Mouse (Mus musculus): Measurements from ENCODE around the gene Ccdc85c. TPM values are rescaled to one million over a fixed set of nuclear protein-coding genes. Genes with fewer than 3 reads are reported as not detected.

Ccdc85c gene
- polyA plus RNA-seq, 1 experiment from 2014 or later, result 25.4 TPM

DNA sequence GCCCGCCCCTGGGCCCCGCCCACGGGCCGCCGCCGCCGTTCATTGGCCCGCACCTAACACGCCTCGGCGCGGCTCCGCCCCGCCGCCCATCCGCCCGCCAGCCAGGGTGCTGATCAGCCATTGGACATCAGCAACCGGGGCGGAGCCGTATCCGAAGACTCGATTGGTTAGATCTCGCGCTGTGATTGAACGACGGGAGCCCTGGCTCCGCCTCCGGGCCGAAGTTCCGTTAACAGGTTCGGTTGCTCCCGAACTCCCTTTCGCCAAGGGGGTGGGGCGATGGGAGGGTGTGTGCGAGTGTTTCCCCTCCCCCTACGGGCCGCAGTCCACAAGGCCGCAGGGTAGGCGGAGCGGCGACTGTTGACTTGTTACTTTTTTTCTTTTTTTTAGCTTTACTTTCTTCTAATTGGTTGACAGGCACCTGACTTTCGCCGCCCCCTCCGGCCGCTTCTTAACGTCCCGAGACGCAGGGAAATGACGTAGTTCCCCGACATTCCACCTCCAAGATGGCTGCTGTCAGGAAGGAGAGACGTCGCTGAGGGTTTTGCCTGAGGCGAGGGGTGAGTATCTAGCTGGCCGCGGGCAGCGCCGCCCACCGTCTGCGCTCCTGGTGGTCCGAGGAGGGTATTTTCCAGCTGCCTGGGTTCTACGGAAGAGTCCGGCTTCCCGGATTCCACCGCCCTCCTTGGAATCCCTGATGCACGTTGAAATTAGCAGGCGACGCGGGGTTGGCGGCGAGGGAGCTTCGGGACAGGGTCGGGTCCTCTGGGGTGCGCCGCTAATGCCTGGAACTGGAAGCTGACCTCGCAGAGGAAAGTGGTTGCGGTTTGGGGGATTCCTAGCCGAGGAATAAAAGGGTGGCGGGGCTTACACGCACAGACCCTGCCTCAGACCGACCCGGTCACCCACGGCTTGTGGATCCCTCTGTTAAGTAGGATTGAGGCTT is 95.6 kb downstream of the Ccdc85c start, which contains the start of gene Ccnk:
TSS of gene Ccnk (plus strand) at position 259 of the 946 bp plus-strand sequence.
- ChIA-PET CTCF (interaction anchor here (1.4 kb wide), 1 partner anchor 13 kb away, joined by 4 read pairs; no protein-coding TSS in a partner anchor), POLR2A (interaction anchor here (0.6 kb wide), 1 partner anchor 34 kb away, joined by 3 read pairs; no protein-coding TSS in a partner anchor)
- peak; percentile 96 for ATAC-seq
- H3K27me3 ChIP-seq, result no peaks in the 10 kb centered on the region
- peak; percentile 98 for DNase-seq (ENCODE audit: low read depth, low spot score)
- TF ChIP-seq CTCF (IDR thresholded peaks at IDR 0.05), result no peak
- in situ Hi-C loops (cut with MboI; ENCODE audit: low pct_unique_long_range_greater_than_20kb), result no loop called here

DNA sequence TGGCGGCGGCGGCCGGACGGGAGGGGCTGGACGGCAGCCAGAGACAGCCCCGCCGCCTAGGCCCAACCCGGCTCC is 96.1 kb downstream of the Ccdc85c start, which contains the start of gene Setd3:
TSS of gene Setd3 (minus strand) at position 69 of the 75 bp plus-strand sequence.
- no peak for TF ChIP-seq CTCF (IDR thresholded peaks at IDR 0.05)
- CTCF ChIA-PET, result no interaction called here
- ATAC-seq (no peak), DNase-seq (ENCODE audit: low read depth, low spot score) (no peak)
- H3K27me3 ChIP-seq, result no peaks in the 10 kb centered on the region
- POLR2A ChIA-PET, result no interaction called here
- in situ Hi-C loops (cut with MboI; ENCODE audit: low pct_unique_long_range_greater_than_20kb), result no loop called here

DNA sequence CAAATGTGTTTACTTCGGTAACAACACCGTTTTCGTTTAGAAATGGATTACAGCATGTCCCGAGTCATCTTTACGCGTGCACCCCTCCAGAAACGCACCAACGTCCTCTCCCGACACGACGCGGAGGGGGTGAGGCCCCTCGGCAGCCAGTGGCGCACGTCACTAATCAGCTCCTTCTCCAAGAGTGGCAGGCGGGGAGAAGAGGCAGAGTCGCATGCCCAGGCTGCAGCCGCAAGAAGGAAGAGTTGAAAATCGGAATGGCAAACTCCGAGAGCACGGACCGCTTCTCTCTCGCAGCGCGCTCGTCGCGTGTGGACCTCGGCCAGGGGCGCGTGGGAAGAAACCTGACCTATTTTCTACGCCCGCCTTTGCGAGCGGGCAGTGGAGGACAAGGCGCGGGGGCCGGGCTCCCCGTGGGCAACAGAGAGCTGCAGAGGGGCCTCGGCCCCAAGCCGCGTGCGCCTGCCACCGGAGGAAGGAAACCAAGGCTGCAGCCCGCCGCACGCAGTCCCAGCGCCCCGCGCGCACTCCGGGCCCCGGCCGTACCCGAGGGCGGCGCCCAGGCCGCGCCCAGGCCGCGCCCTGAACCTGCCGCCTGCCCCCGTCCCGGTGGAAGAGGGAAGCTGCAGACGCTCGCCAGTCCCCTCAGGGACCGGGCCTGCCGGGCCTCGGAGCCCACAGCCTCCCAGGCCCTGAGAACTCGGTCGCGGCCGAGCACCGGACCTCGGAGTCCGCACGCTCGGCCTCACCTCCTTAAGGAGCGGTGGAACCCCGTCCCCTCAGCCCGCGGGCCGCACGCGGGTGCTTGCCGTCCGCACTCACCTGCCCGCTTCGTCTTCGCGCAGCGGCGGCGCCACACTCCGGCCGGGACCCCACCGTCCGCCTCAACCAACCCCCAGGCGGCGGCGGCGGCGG is 96.6 kb downstream of the Ccdc85c start:
- ChIA-PET CTCF (no interaction called here), POLR2A (no interaction called here)
- TF ChIP-seq CTCF (IDR thresholded peaks at IDR 0.05), result no peak
- in situ Hi-C loops (cut with MboI; ENCODE audit: low pct_unique_long_range_greater_than_20kb), result no loop called here
- ATAC-seq, result peak; percentile 32
- no peaks in the 10 kb centered on the region for H3K27me3 ChIP-seq
- no peak for DNase-seq (ENCODE audit: low read depth, low spot score)

DNA sequence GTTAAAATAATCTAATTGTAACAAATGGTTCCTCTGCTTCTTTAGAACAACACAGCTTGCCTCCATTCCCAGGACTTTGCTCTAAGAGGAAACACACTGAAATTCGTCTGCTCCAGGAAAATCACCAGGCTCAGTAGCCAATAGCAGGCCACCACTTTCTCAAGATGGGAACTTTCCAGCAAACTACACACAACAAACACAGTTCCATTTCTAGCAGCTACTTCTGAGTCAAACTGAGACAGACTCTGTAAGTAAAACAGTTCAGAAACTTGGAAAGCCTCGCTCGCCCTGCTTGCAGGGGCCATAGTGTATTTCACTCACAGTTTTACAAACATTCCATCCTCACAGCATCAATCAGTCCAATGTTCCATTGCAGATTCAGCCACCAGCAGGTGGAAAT is 98.9 kb downstream of the Ccdc85c start:
- ATAC-seq, result no peak
- POLR2A ChIA-PET, result no interaction called here
- DNase-seq (ENCODE audit: low read depth, low spot score), result no peak
- TF ChIP-seq CTCF (IDR thresholded peaks at IDR 0.05), result no peak
- H3K27me3 ChIP-seq, result no peaks in the 10 kb centered on the region
- in situ Hi-C loops (cut with MboI; ENCODE audit: low pct_unique_long_range_greater_than_20kb), result no loop called here
- CTCF ChIA-PET, result no interaction called here

DNA sequence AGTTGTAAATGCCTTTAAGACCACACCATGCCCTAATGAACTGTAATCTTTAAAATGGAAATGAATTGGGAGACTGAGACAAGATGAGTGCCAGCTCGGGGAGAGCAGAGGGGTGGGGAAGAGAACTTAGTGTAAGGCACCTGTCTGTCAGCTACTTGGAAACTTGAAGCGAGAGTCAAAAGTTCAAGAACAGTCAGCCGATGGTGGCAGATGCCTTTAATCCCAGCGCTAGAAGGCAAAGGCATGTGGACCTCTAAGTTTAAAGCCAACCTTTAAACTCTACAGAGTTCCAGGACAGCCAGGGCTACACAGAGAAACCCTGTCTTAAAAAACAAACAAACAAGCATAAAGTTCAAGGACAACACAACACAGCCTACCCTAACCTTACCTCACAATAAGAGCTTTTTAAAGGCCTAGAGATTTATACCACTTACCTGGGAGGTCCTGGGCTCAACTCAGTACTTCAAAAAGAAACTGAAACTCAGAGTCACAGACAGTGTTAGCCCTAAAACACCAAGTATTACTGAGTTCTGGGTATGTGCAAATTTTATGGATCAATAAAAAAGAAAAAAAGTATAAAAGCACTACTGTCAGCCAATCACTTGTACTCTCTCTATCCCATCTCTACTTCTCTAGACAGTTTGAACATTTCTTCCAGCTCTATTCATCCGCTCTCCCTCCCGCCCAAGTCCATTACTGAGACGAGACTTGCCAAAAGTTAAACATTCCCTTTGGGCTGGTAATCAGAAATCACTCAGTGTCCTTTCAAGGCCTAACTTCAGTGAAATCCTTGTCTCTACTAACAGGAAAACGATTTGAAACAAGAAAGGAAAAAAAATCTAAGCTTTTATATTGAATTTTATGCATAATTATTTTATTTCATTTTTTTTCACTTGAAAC is 100.4 kb downstream of the Ccdc85c start:
- no peak for ATAC-seq
- CTCF ChIA-PET, result no interaction called here
- DNase-seq (ENCODE audit: low read depth, low spot score), result no peak
- POLR2A ChIA-PET, result no interaction called here
- no peaks in the 10 kb centered on the region for H3K27me3 ChIP-seq
- in situ Hi-C loops (cut with MboI; ENCODE audit: low pct_unique_long_range_greater_than_20kb), result no loop called here
- TF ChIP-seq CTCF (IDR thresholded peaks at IDR 0.05), result no peak

DNA sequence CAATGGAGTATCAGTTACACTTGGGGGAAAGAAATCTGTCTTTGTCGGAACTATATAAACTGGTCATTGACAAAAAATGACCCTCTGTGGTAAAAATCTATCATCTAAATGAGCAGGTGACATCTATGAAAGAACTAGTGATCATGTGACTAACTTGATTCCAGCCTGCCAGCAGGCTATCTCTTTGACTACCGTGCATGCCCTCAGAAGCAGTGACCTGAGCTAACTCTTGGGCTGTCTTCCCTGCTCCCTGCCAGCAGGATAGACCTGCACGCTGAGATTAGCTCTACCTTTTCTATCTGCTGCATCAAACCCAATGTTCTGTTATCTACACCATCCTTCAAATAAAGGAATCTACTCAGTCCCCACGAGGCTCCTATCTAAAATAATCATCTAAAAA is 102.6 kb downstream of the Ccdc85c start:
- CTCF ChIA-PET, result no interaction called here
- no peak for TF ChIP-seq CTCF (IDR thresholded peaks at IDR 0.05)
- no peak for ATAC-seq
- in situ Hi-C loops (cut with MboI; ENCODE audit: low pct_unique_long_range_greater_than_20kb), result no loop called here
- no peaks in the 10 kb centered on the region for H3K27me3 ChIP-seq
- no peak for DNase-seq (ENCODE audit: low read depth, low spot score)
- POLR2A ChIA-PET, result no interaction called here

DNA sequence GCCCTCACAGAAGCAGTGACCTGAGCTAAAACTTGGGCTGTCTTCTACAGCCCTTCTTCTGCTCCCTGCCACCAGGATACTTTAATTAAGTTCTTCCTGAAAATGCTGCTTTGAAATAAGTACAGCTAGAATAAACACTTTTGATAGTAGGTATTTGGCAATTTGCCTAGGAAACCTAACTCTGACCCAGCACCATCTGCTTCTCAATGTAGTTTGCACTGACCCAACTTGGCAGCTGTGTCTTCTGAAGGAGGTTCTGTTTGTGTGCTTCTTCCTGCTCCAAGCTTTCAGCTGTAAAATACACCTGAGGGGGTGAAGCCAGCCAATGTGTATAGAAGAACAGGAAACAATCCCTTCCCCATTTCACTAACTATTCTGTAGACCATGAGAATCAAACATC is 103.9 kb downstream of the Ccdc85c start:
- ATAC-seq (no peak), DNase-seq (ENCODE audit: low read depth, low spot score) (no peak)
- no peak for TF ChIP-seq CTCF (IDR thresholded peaks at IDR 0.05)
- no peaks in the 10 kb centered on the region for H3K27me3 ChIP-seq
- POLR2A ChIA-PET, result no interaction called here
- in situ Hi-C loops (cut with MboI; ENCODE audit: low pct_unique_long_range_greater_than_20kb), result no loop called here
- CTCF ChIA-PET, result interaction anchor here (0.7 to 1.0 kb wide), 2 partner anchors 19 to 24 kb away, joined by 3 to 4 read pairs; no protein-coding TSS in a partner anchor

DNA sequence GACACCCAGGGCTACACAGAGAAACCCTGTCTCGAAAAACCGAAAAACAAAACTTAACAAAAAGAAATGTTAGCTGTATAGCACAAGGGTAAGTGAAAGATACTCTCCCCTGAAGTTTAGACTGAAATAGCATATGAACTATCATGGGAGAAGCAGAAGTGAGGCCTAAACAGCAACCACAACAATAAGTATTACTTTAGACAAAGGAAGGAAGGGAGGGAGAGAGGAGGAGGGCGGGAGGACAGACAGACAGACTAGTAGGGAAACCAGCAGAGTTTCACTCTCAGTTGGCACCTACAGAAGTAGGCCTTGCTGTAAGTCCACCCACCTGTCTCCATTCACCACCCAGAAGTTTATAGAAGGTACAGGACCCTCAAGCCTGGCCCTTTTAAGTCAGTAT is 104.8 kb downstream of the Ccdc85c start:
- ChIA-PET POLR2A (no interaction called here), CTCF (no interaction called here)
- TF ChIP-seq CTCF (IDR thresholded peaks at IDR 0.05), result no peak
- ATAC-seq, result no peak
- in situ Hi-C loops (cut with MboI; ENCODE audit: low pct_unique_long_range_greater_than_20kb), result no loop called here
- no peaks in the 10 kb centered on the region for H3K27me3 ChIP-seq
- no peak for DNase-seq (ENCODE audit: low read depth, low spot score)

DNA sequence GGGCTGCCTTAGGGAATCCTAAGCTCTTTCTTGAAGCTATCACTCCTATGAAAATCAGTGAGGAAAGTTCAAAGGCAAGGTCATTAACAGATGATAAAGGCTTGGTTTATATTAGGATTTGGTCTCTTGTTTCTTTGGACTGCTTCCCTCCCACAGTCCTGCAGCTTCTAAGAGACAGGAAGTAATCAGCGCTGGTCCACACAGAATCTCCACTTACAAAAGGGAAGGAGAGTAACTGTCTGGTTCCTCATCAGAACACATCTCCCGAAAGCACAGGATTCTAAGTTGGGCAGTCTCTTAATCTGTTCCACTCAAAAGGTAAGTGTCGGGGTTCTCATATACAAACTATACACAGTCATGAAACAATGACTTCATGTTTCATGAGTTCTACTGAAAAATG is 106.3 kb downstream of the Ccdc85c start:
- in situ Hi-C loops (cut with MboI; ENCODE audit: low pct_unique_long_range_greater_than_20kb), result no loop called here
- POLR2A ChIA-PET, result no interaction called here
- no peak for DNase-seq (ENCODE audit: low read depth, low spot score)
- no peak for TF ChIP-seq CTCF (IDR thresholded peaks at IDR 0.05)
- CTCF ChIA-PET, result interaction anchor here (1.5 kb wide), 1 partner anchor 18 kb away, joined by 6 read pairs; no protein-coding TSS in a partner anchor
- no peaks in the 10 kb centered on the region for H3K27me3 ChIP-seq
- no peak for ATAC-seq

DNA sequence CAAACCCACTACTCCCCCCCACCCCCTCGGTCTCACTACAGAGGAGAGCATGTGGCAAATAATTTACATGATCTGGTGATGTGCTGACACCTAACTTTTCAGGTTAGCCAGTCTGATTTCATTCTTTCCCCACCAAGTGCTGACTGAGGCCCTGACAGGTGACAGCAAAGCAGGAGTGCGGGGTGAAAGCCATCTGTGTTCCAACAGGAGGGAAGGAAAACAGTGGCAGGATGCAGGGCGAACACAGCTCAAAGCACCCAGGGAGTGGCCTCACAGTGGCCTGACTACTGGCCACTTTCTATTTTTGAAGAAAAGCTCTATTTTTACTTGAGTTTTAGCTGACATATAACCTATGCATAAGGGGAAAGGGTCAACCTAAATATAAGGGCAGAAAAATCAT is 111.5 kb downstream of the Ccdc85c start:
- ATAC-seq, result no peak
- DNase-seq (ENCODE audit: low read depth, low spot score), result no peak
- no peaks in the 10 kb centered on the region for H3K27me3 ChIP-seq
- in situ Hi-C loops (cut with MboI; ENCODE audit: low pct_unique_long_range_greater_than_20kb), result no loop called here
- CTCF ChIA-PET, result interaction anchor here (0.8 to 1.6 kb wide), 4 partner anchors 10 to 20 kb away, joined by 3 to 5 read pairs (median 4); no protein-coding TSS in a partner anchor
- POLR2A ChIA-PET, result no interaction called here
- TF ChIP-seq CTCF (IDR thresholded peaks at IDR 0.05), result no peak

All from Patski (cell line).